Mouse (Mus musculus): ENCODE results near the gene Maco1. TPM values are rescaled to one million over a fixed set of nuclear protein-coding genes. Genes with fewer than 3 reads are reported as not detected.
A peak's percentile ranks its signal among the peaks of the same experiment; 100 is the strongest.

Maco1 gene
- polyA plus RNA-seq, 1 experiment, result 8.1 TPM

- no peak for TF ChIP-seq CTCF (IDR thresholded peaks at IDR 0.05; ENCODE audit: extremely low read depth, insufficient read length, insufficient replicate concordance, low read depth, low read length)
- no peak for TF ChIP-seq POLR2A (IDR thresholded peaks at IDR 0.05; ENCODE audit: low read depth, low read length)
- no peaks in the 10 kb centered on the region for H3K27me3 ChIP-seq (ENCODE audit: control insufficient read depth, insufficient read depth, low read length)
- WGBS, result 58% methylated on average over 7 of the region's 7 CpGs
These were observed 9.9 kb upstream of the Maco1 start for GRCm38 (mm10) chr4:134862996-134863395.

GRCm38 (mm10) chr4:134861884-134862283 is 8.7 kb upstream of the Maco1 start:
- H3K27ac ChIP-seq (ENCODE audit: insufficient read depth, low read depth, low read length), result no peak overlapping the region
- TF ChIP-seq POLR2A (IDR thresholded peaks at IDR 0.05; ENCODE audit: low read depth, low read length), result no peak
- TF ChIP-seq CTCF (IDR thresholded peaks at IDR 0.05; ENCODE audit: extremely low read depth, insufficient read length, insufficient replicate concordance, low read depth, low read length), result no peak
- H3K4me3 ChIP-seq (ENCODE audit: low read depth, low read length), result no peak overlapping the region
- H3K36me3 ChIP-seq (ENCODE audit: control insufficient read depth, insufficient read depth, low read length), result no peaks in the 10 kb centered on the region
- H3K27me3 ChIP-seq (ENCODE audit: control insufficient read depth, insufficient read depth, low read length), result no peaks in the 10 kb centered on the region
- H3K4me1 ChIP-seq (ENCODE audit: control insufficient read depth, insufficient read depth, insufficient read length, low read length), result no peaks in the 10 kb centered on the region
- WGBS, result 53% methylated on average over 6 of the region's 6 CpGs

More at GRCm38 (mm10) chr4:134862996-134863395, 9.9 kb upstream of the Maco1 start:
- Histone ChIP-seq H3K4me1 (ENCODE audit: control insufficient read depth, insufficient read depth, insufficient read length, low read length) (no peaks in the 10 kb centered on the region), H3K27ac (ENCODE audit: insufficient read depth, low read depth, low read length) (no peak overlapping the region), H3K36me3 (ENCODE audit: control insufficient read depth, insufficient read depth, low read length) (no peaks in the 10 kb centered on the region), H3K4me3 (ENCODE audit: low read depth, low read length) (no peak overlapping the region)

GRCm38 (mm10) chr4:134858494-134858893 is 5.3 kb upstream of the Maco1 start:
- Histone ChIP-seq H3K27me3 (ENCODE audit: control insufficient read depth, insufficient read depth, low read length) (no peaks in the 10 kb centered on the region), H3K4me1 (ENCODE audit: control insufficient read depth, insufficient read depth, insufficient read length, low read length) (no peaks in the 10 kb centered on the region), H3K4me3 (ENCODE audit: low read depth, low read length) (no peak overlapping the region), H3K36me3 (ENCODE audit: control insufficient read depth, insufficient read depth, low read length) (no peaks in the 10 kb centered on the region), H3K27ac (ENCODE audit: insufficient read depth, low read depth, low read length) (no peak overlapping the region)
- TF ChIP-seq CTCF (IDR thresholded peaks at IDR 0.05; ENCODE audit: extremely low read depth, insufficient read length, insufficient replicate concordance, low read depth, low read length) (no peak), POLR2A (IDR thresholded peaks at IDR 0.05; ENCODE audit: low read depth, low read length) (no peak)
- 92% methylated on average over 4 of the region's 4 CpGs for WGBS

- Histone ChIP-seq H3K27ac (ENCODE audit: insufficient read depth, low read depth, low read length) (no peak overlapping the region), H3K36me3 (ENCODE audit: control insufficient read depth, insufficient read depth, low read length) (no peaks in the 10 kb centered on the region), H3K4me1 (ENCODE audit: control insufficient read depth, insufficient read depth, insufficient read length, low read length) (no peaks in the 10 kb centered on the region), H3K4me3 (ENCODE audit: low read depth, low read length) (no peak overlapping the region), H3K27me3 (ENCODE audit: control insufficient read depth, insufficient read depth, low read length) (no peaks in the 10 kb centered on the region)
- 79% methylated on average over 5 of the region's 5 CpGs for WGBS
- TF ChIP-seq CTCF (IDR thresholded peaks at IDR 0.05; ENCODE audit: extremely low read depth, insufficient read length, insufficient replicate concordance, low read depth, low read length), result no peak
- TF ChIP-seq POLR2A (IDR thresholded peaks at IDR 0.05; ENCODE audit: low read depth, low read length), result no peak
These were observed 3.4 kb upstream of the Maco1 start for GRCm38 (mm10) chr4:134856501-134856900.

- Histone ChIP-seq H3K36me3 (ENCODE audit: control insufficient read depth, insufficient read depth, low read length) (no peaks in the 10 kb centered on the region), H3K4me1 (ENCODE audit: control insufficient read depth, insufficient read depth, insufficient read length, low read length) (no peaks in the 10 kb centered on the region), H3K4me3 (ENCODE audit: low read depth, low read length) (no peak overlapping the region), H3K27ac (ENCODE audit: insufficient read depth, low read depth, low read length) (no peak overlapping the region), H3K27me3 (ENCODE audit: control insufficient read depth, insufficient read depth, low read length) (no peaks in the 10 kb centered on the region)
- TF ChIP-seq CTCF (IDR thresholded peaks at IDR 0.05; ENCODE audit: extremely low read depth, insufficient read length, insufficient replicate concordance, low read depth, low read length) (no peak), POLR2A (IDR thresholded peaks at IDR 0.05; ENCODE audit: low read depth, low read length) (no peak)
- 76% methylated on average over 5 of the region's 5 CpGs for WGBS
These were observed 2.9 kb upstream of the Maco1 start for GRCm38 (mm10) chr4:134856056-134856455.

GRCm38 (mm10) chr4:134855371-134855770 is 2.2 kb upstream of the Maco1 start:
- H3K4me1 ChIP-seq (ENCODE audit: control insufficient read depth, insufficient read depth, insufficient read length, low read length), result no peaks in the 10 kb centered on the region
- no peaks in the 10 kb centered on the region for H3K36me3 ChIP-seq (ENCODE audit: control insufficient read depth, insufficient read depth, low read length)
- no peak overlapping the region for H3K4me3 ChIP-seq (ENCODE audit: low read depth, low read length)
- no peak for TF ChIP-seq POLR2A (IDR thresholded peaks at IDR 0.05; ENCODE audit: low read depth, low read length)
- no peak for TF ChIP-seq CTCF (IDR thresholded peaks at IDR 0.05; ENCODE audit: extremely low read depth, insufficient read length, insufficient replicate concordance, low read depth, low read length)
- H3K27ac ChIP-seq (ENCODE audit: insufficient read depth, low read depth, low read length), result no peak overlapping the region
- WGBS, result 82% methylated on average over 3 of the region's 3 CpGs
- no peaks in the 10 kb centered on the region for H3K27me3 ChIP-seq (ENCODE audit: control insufficient read depth, insufficient read depth, low read length)

GRCm38 (mm10) chr4:134853637-134854485 is 716 bp upstream of the Maco1 start:
- TF ChIP-seq POLR2A (IDR thresholded peaks at IDR 0.05; ENCODE audit: low read depth, low read length) (peak; percentile 46; the same call in 1 of the 2 replicates), CTCF (IDR thresholded peaks at IDR 0.05; ENCODE audit: extremely low read depth, insufficient read length, insufficient replicate concordance, low read depth, low read length) (0 out of 2 replicates have a peak, but pooled peaks have one; percentile 10)
- Histone ChIP-seq H3K27ac (ENCODE audit: insufficient read depth, low read depth, low read length) (peak overlapping the region; percentile 76), H3K4me3 (ENCODE audit: low read depth, low read length) (peak overlapping the region; percentile 77), H3K27me3 (ENCODE audit: control insufficient read depth, insufficient read depth, low read length) (no peaks in the 10 kb centered on the region), H3K36me3 (ENCODE audit: control insufficient read depth, insufficient read depth, low read length) (no peaks in the 10 kb centered on the region), H3K4me1 (ENCODE audit: control insufficient read depth, insufficient read depth, insufficient read length, low read length) (no peaks in the 10 kb centered on the region)
- 1% methylated on average over 91 of the region's 91 CpGs for WGBS
